Mouse (Mus musculus): Measurements from ENCODE around the gene Tmem39a. TPM values are rescaled to one million over a fixed set of nuclear protein-coding genes. Genes with fewer than 3 reads are reported as not detected.
A peak's percentile ranks its signal among the peaks of the same experiment; 100 is the strongest.

The Tmem39a gene
- polyA plus RNA-seq, 1 experiment from 2014 or later = 90.8 TPM

DNA sequence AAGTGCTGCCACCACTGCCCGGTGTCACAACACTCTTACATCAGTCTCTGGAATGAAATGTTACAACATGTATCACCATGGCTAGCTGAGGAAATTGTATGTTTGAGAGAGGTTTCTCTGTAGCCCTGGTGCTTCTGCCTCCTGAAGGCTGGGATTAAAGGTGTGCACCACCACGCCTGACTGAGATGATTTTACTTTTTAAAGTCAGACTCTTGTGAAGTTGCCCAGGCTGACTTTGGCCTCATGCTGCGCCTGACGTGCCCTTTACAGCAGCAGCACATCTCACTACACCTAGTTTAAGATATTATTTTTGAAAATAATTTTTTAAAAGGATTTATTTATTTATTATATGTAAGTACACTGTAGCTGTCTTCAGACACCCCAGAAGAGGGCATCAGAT is 34.4 kb downstream of the Tmem39a start:
- H3K36me3 ChIP-seq = peaks cover 20% of the 10 kb centered on the region
- 95% methylated on average over 4 of the region's 4 CpGs for WGBS
- no peak overlapping the region for H3K27ac ChIP-seq
- ATAC-seq (ENCODE audit: insufficient read depth, low FRiP score, low read depth) = no peak
- H3K4me3 ChIP-seq (replicated peaks) = no peak overlapping the region
- no peaks in the 10 kb centered on the region for H3K9me3 ChIP-seq
- no peak overlapping the region for H3K4me2 ChIP-seq
- no peaks in the 10 kb centered on the region for H3K27me3 ChIP-seq (replicated peaks)
- no peaks in the 10 kb centered on the region for H3K4me1 ChIP-seq
- no peak overlapping the region for H3K9ac ChIP-seq

DNA sequence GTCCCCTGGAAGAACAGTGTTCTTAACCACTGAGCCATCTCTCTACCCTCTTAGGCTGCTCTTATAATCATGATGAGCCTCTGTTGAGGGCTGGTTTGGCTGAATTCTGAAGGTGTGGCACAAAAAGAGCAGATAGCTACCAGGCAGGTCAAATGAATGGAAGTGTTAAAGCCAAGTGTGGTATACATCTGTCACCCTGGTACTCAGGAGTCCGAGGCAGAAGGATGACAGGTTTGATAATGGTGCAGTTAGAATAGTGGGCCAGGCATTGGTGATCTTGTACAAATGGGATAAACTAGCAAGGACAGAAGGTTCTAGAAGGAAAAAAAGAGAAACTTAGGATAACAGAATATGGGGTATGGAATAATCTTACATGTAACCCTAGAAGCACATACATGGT is 35.9 kb downstream of the Tmem39a start:
- Histone ChIP-seq H3K27ac (no peak overlapping the region), H3K4me1 (no peaks in the 10 kb centered on the region)

GRCm38 (mm10) chr16:38596099-38596498 is 37.6 kb downstream of the Tmem39a start:
- Histone ChIP-seq H3K4me3 (replicated peaks) (no peak overlapping the region), H3K4me2 (no peak overlapping the region), H3K27me3 (replicated peaks) (no peaks in the 10 kb centered on the region), H3K36me3 (peaks cover 12% of the 10 kb centered on the region), H3K4me1 (no peaks in the 10 kb centered on the region), H3K9ac (no peak overlapping the region), H3K9me3 (no peaks in the 10 kb centered on the region), H3K27ac (no peak overlapping the region)
- no peak for ATAC-seq (ENCODE audit: insufficient read depth, low FRiP score, low read depth)
- 80% methylated on average over 2 of the region's 2 CpGs for WGBS

More for the DNA sequence above, 35.9 kb downstream of the Tmem39a start:
- Histone ChIP-seq H3K9me3 (no peaks in the 10 kb centered on the region), H3K9ac (no peak overlapping the region), H3K4me2 (no peak overlapping the region), H3K36me3 (peaks cover 13% of the 10 kb centered on the region), H3K27me3 (replicated peaks) (no peaks in the 10 kb centered on the region), H3K4me3 (replicated peaks) (no peak overlapping the region)
- WGBS = 84% methylated on average over 1 of the region's 1 CpGs
- no peak for ATAC-seq (ENCODE audit: insufficient read depth, low FRiP score, low read depth)

GRCm38 (mm10) chr16:38596651-38597050 is 38.2 kb downstream of the Tmem39a start:
- WGBS = 87% methylated on average over 2 of the region's 2 CpGs
- Histone ChIP-seq H3K4me2 (no peak overlapping the region), H3K4me1 (no peaks in the 10 kb centered on the region), H3K9me3 (no peaks in the 10 kb centered on the region), H3K4me3 (replicated peaks) (no peak overlapping the region), H3K9ac (no peak overlapping the region), H3K27me3 (replicated peaks) (no peaks in the 10 kb centered on the region), H3K27ac (no peak overlapping the region), H3K36me3 (peaks cover 11% of the 10 kb centered on the region)
- no peak for ATAC-seq (ENCODE audit: insufficient read depth, low FRiP score, low read depth)

GRCm38 (mm10) chr16:38598986-38599680 is 40.6 kb downstream of the Tmem39a start:
- H3K4me2 ChIP-seq = no peak overlapping the region
- H3K4me3 ChIP-seq (replicated peaks) = no peak overlapping the region
- no peaks in the 10 kb centered on the region for H3K27me3 ChIP-seq (replicated peaks)
- 67% methylated on average over 11 of the region's 11 CpGs for WGBS
- H3K36me3 ChIP-seq = 0 out of 2 replicates have a peak, but pooled peaks cover 12% of the 10 kb centered on the region
- no peak overlapping the region for H3K27ac ChIP-seq
- H3K9me3 ChIP-seq = no peaks in the 10 kb centered on the region
- ATAC-seq (ENCODE audit: insufficient read depth, low FRiP score, low read depth) = no peak
- no peak overlapping the region for H3K9ac ChIP-seq
- H3K4me1 ChIP-seq = no peaks in the 10 kb centered on the region

DNA sequence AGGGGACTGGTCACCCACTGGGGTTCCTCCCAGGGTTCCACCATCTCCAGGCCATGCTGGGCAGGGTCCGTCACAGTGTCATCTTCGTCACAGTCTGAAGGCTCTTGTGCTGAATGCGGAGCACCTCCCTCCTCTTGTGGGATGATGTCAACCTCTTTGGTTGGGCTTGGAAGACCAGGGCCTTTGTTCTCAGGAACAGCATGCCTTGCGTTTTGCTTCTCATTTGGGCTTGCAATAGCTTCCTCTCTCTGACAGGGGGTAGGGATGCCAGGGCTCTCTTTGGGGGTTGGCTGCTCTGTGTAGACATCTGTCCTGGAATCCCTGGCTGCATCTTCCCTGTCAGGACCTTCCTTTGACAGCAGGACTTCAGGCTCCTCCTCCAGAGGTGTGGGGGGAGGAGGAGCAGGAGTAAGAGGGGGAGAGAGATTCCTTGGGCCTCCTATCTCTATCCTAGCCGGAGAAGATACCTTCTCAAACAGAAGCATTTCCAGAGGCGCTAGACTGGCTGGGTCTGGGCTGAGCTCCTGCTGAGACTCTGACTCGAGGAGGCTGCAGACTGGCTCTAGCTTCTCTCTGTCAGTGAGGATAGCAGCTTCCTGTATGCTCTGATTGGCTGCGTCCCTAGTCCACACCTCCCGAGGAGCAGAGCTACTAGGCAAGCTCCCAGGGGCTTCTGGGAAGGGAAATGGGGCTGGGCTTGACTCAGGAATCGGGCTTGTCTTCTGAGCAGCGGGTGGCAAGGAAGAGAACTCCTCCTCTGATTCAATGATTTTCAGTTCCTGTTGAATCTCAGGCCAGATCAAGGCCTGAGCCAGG is 44.7 kb downstream of the Tmem39a start:
- H3K9ac ChIP-seq = no peak overlapping the region
- 45% methylated on average over 11 of the region's 11 CpGs for WGBS
- H3K4me3 ChIP-seq (replicated peaks) = no peak overlapping the region
- H3K27me3 ChIP-seq (replicated peaks) = no peaks in the 10 kb centered on the region
- H3K9me3 ChIP-seq = no peaks in the 10 kb centered on the region
- 0 out of 2 replicates have a peak, but pooled peaks cover 16% of the 10 kb centered on the region for H3K36me3 ChIP-seq
- H3K4me1 ChIP-seq = no peaks in the 10 kb centered on the region
- no peak overlapping the region for H3K4me2 ChIP-seq
- no peak overlapping the region for H3K27ac ChIP-seq
- ATAC-seq (ENCODE audit: insufficient read depth, low FRiP score, low read depth) = peak; percentile 35; the same call in 1 of the 2 replicates

DNA sequence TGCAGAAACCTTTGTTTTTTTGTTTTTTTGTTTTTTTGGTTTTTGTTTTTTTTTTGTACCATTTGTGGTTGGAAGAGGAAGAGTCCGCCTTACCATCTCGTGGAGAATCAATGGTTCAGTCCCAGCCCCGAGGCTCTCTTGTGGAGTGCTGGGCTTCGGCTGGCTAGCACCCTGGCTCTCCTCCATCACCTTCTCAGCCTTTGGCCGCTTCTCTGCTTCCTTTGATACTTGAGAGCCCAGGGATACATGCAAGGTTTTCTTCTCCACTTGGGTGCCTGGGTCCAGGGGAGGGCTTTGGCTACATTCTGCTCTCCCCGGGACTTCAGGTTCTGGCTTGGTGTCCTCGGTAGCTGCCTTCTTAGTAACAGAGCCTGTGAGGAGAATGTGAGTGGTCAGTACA is 48.0 kb downstream of the Tmem39a start:
- Histone ChIP-seq H3K27me3 (replicated peaks) (no peaks in the 10 kb centered on the region), H3K9me3 (no peaks in the 10 kb centered on the region), H3K27ac (no peak overlapping the region), H3K9ac (no peak overlapping the region), H3K4me1 (no peaks in the 10 kb centered on the region), H3K4me3 (replicated peaks) (no peak overlapping the region), H3K36me3 (peaks cover 32% of the 10 kb centered on the region), H3K4me2 (no peak overlapping the region)
- 83% methylated on average over 7 of the region's 7 CpGs for WGBS
- ATAC-seq (ENCODE audit: insufficient read depth, low FRiP score, low read depth) = no peak

GRCm38 (mm10) chr16:38608687-38609086 is 50.2 kb downstream of the Tmem39a start:
- no peaks in the 10 kb centered on the region for H3K4me1 ChIP-seq
- no peak for ATAC-seq (ENCODE audit: insufficient read depth, low FRiP score, low read depth)
- no peaks in the 10 kb centered on the region for H3K9me3 ChIP-seq
- H3K9ac ChIP-seq = no peak overlapping the region
- WGBS = 78% methylated on average over 12 of the region's 12 CpGs
- peaks cover 26% of the 10 kb centered on the region for H3K36me3 ChIP-seq
- no peak overlapping the region for H3K27ac ChIP-seq
- no peaks in the 10 kb centered on the region for H3K27me3 ChIP-seq (replicated peaks)
- H3K4me3 ChIP-seq (replicated peaks) = no peak overlapping the region
- no peak overlapping the region for H3K4me2 ChIP-seq

- no peak overlapping the region for H3K9ac ChIP-seq
- H3K27me3 ChIP-seq (replicated peaks) = no peaks in the 10 kb centered on the region
- H3K4me1 ChIP-seq = no peaks in the 10 kb centered on the region
- 74% methylated on average over 18 of the region's 18 CpGs for WGBS
- no peak overlapping the region for H3K4me3 ChIP-seq (replicated peaks)
- H3K27ac ChIP-seq = no peak overlapping the region
- H3K36me3 ChIP-seq = peaks cover 26% of the 10 kb centered on the region
- no peak overlapping the region for H3K4me2 ChIP-seq
- H3K9me3 ChIP-seq = no peaks in the 10 kb centered on the region
- ATAC-seq (ENCODE audit: insufficient read depth, low FRiP score, low read depth) = no peak
These were observed 50.6 kb downstream of the Tmem39a start for GRCm38 (mm10) chr16:38609092-38609491.

GRCm38 (mm10) chr16:38612646-38613045 is 54.1 kb downstream of the Tmem39a start:
- Histone ChIP-seq H3K4me1 (no peaks in the 10 kb centered on the region), H3K9ac (no peak overlapping the region), H3K27me3 (replicated peaks) (no peaks in the 10 kb centered on the region), H3K36me3 (peaks cover 26% of the 10 kb centered on the region), H3K27ac (no peak overlapping the region; the same call in 1 of the 2 replicates), H3K4me2 (no peak overlapping the region), H3K9me3 (no peaks in the 10 kb centered on the region), H3K4me3 (replicated peaks) (no peak overlapping the region)
- peak; percentile 47; the same call in 1 of the 2 replicates for ATAC-seq (ENCODE audit: insufficient read depth, low FRiP score, low read depth)
- 39% methylated on average over 5 of the region's 5 CpGs for WGBS

DNA sequence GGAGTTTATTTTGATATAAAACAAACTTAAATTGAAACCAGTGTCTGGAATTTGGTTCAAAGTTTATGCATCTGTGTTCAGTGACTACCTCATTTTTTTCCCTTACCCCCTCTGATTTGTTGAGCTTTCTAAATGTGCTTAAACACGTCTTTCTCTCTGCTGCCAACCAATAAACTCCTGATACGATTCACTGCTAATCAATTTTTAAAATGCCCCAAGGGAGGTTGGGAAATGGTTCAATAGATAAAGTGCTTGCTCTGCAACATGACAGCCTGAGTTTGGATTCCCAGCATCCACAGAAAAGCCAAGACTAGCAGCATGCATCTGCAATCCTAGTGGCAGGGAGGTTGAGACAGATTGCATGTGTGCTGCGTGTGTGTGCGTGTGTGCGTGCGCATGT is 55.1 kb downstream of the Tmem39a start:
- H3K36me3 ChIP-seq = peaks cover 17% of the 10 kb centered on the region
- no peak overlapping the region for H3K4me2 ChIP-seq
- H3K4me1 ChIP-seq = no peaks in the 10 kb centered on the region
- no peaks in the 10 kb centered on the region for H3K27me3 ChIP-seq (replicated peaks)
- no peak overlapping the region for H3K27ac ChIP-seq
- no peaks in the 10 kb centered on the region for H3K9me3 ChIP-seq
- 87% methylated on average over 6 of the region's 6 CpGs for WGBS
- H3K4me3 ChIP-seq (replicated peaks) = no peak overlapping the region
- H3K9ac ChIP-seq = no peak overlapping the region
- ATAC-seq (ENCODE audit: insufficient read depth, low FRiP score, low read depth) = no peak

- H3K27ac ChIP-seq = no peak overlapping the region
- H3K4me2 ChIP-seq = no peak overlapping the region
- H3K9me3 ChIP-seq = no peaks in the 10 kb centered on the region
- H3K27me3 ChIP-seq (replicated peaks) = no peaks in the 10 kb centered on the region
- no peaks in the 10 kb centered on the region for H3K36me3 ChIP-seq
- H3K4me1 ChIP-seq = no peaks in the 10 kb centered on the region
- no peak overlapping the region for H3K9ac ChIP-seq
- no peak for ATAC-seq (ENCODE audit: insufficient read depth, low FRiP score, low read depth)
- 90% methylated on average over 13 of the region's 13 CpGs for WGBS
- H3K4me3 ChIP-seq (replicated peaks) = no peak overlapping the region
These were observed 59.5 kb downstream of the Tmem39a start for GRCm38 (mm10) chr16:38617977-38618376.

All from stomach, embryonic 15.5 days (tissue).